Mouse (Mus musculus) G1E (cell line): Measurements from ENCODE around the gene Parp9.

Source experiments
- CTCF ChIP-seq: IDR thresholded peaks from 2 replicates; pipeline ENCODE4 v1.5.1; 2012; ENCODE audit warnings: low read depth, low read length, inconsistent platforms, mixed read lengths
- GATA1 ChIP-seq: IDR thresholded peaks from 2 replicates; pipeline ENCODE4 v1.6.1; 2012; ENCODE audit warnings: borderline replicate concordance, low read length, inconsistent platforms, mixed read lengths
- GATA2 ChIP-seq: IDR thresholded peaks from 2 replicates; pipeline ENCODE4 v1.6.1; 2012; ENCODE audit warnings: low read depth, low read length, inconsistent platforms, borderline replicate concordance
- POLR2AphosphoS5 ChIP-seq: IDR thresholded peaks from 2 replicates; pipeline ENCODE4 v1.6.1; 2012; ENCODE audit warnings: low read depth, low read length, inconsistent platforms; ENCODE audit not compliant: insufficient replicate concordance
- TAL1 ChIP-seq: conservative IDR thresholded peaks from 2 replicates; pipeline ENCODE4 v1.6.1; 2012; ENCODE audit warnings: low read depth, low read length, inconsistent platforms, mixed read lengths

DNA sequence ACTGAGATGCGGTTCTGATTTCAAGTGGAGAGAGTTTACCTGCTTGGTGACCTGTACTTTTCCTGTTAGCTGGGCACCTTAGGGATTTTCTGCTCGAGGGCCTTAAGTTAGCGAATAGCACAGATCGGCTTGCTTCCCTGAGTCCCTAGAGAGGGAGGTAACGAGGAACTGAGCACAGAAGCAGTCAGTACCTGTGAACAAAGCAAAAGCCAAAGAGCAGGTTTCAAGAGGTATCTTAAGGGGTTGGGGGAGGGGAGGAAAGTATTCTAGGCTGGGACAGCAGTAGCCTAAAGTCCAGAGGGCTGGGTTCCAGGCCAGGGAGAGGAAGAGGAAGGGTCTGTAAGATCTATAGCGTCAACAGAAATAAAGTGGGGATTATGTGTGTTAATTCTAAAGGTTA lies 991 bp downstream of the Parp9 start:
- TF ChIP-seq GATA1 (no peak), POLR2AphosphoS5 (no peak), TAL1 (no peak), GATA2 (no peak), CTCF (no peak)
